Mouse (Mus musculus): ENCODE results near the gene Ptprr.
A peak's percentile ranks its signal among the peaks of the same experiment; 100 is the strongest.

Gene Ptprr

DNA sequence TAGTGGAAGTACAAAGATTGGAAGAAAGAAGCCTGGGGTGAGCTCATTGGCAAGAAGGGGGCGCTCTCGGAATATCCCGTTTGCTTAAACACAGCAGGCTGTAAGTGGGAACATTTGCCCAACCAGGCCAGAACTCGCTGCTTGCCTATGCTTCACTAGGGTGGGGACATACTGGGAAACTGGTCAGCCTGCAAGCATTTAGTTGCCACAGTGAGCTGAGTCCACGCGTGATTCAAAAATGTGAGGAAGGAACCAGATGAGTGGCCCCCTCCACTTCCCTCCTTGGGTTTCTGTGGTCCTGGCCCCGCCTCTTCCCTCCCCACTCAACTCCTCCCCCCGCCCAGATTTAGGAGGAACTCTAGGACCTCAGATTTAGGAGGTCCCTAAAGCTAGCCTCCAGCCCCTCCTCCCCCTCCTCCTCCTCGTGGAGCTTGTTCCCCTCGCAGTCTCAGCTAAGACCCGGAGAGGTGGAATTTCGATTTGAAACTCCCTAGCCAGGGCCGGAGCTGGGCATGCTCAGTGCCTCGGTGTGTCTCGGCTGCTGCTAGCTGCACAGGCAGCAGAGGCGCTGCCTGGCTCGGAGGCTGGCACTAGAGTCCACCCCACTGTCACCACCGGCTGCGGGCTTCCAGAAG lies at the start of gene Ptprr:
Gene Ptprr, plus strand, starts transcription at position 369 of the 635 bp plus-strand sequence.
- DNase-seq (ENCODE audit: inconsistent ontology term): peak; percentile 89

DNA sequence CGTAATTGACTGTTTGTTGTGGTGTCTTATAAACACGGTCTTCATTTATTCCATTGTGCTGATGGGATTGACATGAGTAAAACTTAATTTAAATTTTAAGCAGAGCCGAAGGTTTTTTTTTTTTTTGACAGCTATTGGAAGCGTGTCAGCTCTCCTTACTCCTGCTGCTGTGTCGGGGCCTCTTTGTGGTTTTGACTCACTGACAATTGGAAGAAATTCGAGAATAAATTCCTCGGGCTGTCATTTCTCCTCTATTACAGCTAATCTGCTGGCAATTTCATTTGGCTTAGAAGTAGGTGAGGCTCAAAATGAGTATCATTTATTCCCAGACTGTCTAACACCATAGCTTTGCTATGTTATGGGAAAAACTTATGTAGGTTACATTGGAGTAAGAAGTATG lies 41.7 kb upstream of the Ptprr start:
- DNase-seq (ENCODE audit: inconsistent ontology term): peak; percentile 18

DNA sequence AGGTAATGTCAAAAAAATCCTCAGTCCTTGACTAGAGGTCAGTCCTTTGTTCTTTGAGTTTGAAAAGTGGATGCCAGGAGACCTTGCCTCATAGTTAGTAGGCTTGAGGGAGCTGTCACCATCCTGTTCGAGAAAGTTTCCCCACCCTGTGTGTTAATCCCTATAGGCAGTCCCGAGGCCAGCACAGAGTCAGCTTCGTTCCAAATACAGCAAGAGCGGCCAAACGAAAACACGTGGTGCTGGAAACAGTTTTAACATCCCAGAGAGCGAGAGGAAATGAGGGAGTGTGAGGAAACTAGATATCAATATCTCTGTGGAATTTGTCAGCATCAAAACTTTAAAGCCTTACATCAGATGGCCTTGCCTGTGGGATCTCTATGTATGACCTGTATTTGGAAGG lies 39.0 kb upstream of the Ptprr start:
- DNase-seq (ENCODE audit: inconsistent ontology term): no peak

DNA sequence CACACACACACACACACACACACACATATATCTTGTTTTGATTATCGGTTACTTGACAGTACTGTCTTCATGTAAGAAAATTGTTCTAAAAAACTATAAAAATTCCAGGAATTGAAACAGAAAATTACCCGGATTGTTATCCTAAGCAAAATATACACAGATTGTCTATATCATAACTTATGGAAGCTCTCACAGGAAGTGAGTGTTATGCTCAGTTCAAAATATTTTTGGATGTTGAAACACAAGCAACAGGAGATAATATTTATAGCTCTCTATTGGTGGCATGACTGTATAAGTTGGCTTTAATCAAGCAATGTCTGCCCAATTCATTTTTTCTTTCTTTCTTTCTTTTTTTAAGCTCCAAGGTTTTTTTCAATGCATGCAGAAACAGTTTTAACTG lies 38.0 kb upstream of the Ptprr start:
- DNase-seq (ENCODE audit: inconsistent ontology term): no peak

DNA sequence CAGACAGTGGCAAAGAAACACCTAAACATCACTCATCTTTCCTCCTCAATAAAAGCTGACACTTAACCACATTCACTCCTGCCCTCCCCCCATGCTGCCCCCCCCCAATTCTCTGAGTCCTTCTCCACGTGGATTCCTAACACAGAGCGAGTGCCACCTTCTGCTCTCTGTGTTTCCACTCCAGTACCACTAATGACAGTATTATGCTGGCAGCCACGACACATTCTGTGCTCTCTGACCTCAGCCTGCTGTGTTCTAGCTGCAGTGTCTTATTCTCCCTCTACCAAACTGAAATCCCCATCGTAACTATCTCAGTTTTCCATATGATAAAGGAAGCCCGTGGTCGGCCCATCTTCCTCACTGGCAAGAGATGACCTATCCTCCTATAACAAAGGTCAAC lies 33.7 kb upstream of the Ptprr start:
- DNase-seq (ENCODE audit: inconsistent ontology term): no peak

DNA sequence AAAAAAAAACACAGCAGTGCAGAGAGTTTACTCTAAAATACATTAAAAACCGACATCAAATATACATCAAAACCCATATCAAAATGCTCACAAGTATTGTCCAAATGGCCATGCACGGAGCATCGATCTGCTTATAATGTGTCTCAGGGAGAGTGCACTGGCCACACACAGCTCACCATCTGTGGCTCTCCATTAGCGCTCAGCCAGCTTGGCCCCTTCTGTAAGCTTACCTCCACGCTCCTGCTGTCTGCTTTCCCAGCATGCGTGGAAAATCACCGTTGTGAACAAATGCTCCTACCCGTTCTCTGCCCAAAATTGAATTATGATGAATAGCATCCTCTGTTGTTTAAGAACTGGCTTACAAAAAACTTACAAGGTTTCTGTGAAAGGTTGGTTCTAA lies 16.2 kb upstream of the Ptprr start:
- no peak for DNase-seq (ENCODE audit: inconsistent ontology term)

DNA sequence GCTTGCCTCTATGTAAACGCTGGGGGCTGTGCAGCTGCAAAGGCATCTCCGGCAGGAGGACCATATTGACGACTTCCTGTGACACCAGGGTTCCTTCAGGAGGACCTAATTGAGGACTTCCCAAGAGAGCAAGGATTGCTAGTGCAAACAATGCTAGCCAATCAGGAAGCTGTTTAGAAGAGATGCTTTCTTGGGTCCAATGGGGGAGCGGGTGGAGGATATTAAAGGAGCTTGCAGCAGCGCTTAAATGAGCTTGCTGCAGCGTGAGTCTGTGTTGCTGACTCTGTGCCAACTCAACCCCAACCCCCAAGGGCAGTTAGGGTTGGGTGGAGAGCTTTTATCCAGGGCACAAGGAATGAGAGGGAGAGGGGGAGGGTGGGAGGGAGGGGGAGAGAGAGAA lies 11.3 kb upstream of the Ptprr start:
- DNase-seq (ENCODE audit: inconsistent ontology term): no peak

DNA sequence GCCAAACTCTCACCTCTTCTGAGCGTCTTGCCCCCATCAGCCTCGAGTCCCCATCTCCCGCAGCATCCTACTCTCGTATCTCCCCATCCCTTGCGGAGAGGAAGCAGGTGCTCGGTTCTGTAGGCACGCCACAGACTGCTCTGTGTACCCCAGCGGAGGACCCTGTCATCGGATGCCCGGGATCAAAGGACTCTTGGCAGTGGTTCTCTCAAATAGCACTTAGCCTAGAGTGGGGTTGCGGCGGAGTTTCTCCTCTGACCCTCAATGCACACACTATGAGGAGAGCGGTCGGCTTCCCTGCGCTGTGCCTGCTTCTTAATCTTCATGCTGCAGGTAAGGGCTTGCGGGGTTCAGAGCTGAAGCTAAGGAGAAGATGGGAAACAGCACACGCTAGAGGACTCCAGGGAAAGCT lies 473 bp downstream of the Ptprr start:
- no peak for DNase-seq (ENCODE audit: inconsistent ontology term)

DNA sequence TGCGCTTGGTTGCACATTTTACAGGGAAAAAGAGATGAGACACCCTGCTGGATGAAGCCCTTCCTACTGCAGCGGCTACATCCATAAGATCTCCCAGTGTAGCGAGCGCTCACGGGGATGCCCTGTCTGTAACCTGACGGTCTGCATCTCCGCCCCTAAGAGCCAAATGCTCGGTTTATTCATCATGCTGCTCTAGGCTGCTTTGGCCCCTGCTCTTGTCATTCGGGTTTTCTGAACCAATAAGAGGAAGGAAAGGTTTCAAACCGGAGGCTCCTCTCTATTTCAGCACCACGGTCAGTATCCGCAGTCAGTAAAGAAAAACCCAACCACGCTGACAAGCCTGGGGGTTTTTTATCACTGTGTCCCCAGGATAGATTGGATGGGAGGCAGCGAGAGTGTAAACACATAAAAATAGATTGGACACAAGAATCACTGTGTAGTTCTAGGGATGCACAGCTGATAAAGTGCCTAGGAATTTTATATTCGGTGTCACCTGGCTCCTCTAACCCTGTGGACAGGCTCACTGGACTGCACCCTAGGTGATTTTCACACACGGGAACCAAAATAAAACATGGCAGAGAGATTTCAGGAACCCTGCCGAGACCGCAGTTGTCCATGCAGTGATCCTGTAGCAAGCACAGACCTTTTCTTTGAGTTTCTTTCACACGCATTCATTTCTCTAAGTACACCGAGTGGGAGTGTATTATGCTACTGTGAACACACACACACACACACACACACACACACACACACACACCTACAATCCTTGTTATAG lies 1.3 kb downstream of the Ptprr start:
- peak; percentile 69 for DNase-seq (ENCODE audit: inconsistent ontology term)

DNA sequence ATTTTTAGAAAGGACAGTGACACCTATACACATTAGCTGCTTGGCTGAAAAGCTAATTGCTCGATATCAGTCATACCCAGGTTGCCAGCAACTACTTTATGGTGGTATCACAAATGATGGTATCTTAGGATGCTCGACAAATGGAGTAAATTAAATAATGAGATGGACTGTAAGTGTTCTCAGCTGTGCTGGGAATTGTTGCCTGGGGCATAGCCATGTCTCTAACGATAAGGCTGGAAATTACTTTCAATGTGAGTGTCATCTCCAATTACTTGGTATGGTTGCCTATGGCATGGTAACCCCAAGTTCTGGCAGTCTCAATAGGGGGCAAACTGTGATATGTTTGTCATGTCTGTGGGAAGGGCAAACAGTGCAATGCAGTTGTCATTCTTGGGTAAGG lies 3.1 kb downstream of the Ptprr start:
- no peak for DNase-seq (ENCODE audit: inconsistent ontology term)

DNA sequence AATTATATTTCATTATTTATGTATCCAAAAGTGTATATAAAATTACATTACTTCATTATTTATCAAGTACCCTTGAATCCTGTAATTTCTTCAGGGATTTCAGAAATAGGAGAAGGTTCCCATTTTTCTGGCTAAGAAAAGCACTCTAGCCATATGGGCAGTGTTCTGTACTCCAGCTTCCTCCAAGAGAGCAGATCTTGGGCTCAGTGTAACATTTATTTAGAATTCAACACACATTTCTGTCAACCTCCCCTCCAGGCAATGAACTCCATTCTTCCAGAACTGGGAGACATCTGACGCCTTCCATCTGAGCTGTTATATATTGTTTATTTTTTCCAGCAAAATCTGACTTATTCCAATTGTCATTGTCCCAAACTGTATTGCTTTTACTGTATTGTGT lies 20.1 kb downstream of the Ptprr start:
- DNase-seq (ENCODE audit: inconsistent ontology term): no peak

DNA sequence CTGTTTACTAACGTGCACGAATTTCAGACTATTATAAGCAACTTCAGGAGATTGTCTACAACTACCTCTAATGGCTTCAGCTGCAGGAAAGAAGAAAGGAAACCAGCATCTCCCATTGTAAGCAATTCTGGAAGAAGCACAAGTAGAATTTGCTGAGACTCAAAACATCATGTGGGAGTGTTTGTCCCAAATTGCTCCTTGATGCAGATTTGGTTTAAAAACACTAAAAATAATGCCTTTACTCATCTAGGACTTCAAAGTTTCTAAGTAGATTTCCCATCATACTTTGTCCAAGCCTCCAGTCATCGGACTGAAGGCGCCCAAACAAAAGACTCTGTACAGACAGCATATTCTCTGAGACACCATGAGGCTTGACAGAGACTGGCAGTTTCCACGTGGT lies 57.9 kb downstream of the Ptprr start:
- no peak for DNase-seq (ENCODE audit: inconsistent ontology term)

DNA sequence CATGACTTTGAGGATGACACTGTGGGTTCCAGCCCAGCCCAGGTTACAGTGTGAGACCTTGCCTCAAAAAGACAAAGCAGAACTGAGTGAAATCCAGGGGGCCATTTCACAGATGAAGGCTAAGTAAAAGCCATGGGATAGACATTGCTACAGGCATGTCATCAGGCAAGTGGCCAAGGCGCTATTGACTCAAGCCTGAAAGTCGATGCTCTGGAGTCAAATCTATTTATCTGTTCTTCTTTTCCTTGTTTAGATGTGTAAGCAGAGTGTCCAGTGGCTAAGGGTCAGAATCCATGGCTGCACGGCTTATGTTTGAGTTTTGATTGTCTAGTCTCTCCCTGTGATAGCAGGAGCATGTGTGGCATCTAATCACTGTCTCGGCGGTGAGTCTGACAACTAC lies 60.6 kb downstream of the Ptprr start:
- DNase-seq (ENCODE audit: inconsistent ontology term): no peak

DNA sequence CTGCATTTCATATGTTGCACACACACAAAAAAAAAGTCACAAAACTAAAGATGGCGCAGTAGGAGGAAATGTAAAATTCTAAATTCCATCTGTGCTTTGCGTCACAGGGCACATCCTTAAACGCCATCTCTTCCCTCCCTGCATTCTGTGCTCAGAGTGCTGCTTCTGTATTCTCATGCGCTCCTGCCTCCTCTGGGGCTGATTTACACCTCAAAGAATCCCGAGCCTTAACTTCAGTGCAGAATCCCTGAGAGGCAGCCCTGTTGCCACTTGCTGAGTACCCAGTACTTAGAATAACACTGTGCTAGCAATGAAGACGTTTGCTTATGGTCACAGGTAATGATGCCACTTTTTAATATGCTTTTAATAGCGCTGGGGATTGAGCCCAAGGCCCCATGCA lies 61.4 kb downstream of the Ptprr start:
- DNase-seq (ENCODE audit: inconsistent ontology term): no peak

DNA sequence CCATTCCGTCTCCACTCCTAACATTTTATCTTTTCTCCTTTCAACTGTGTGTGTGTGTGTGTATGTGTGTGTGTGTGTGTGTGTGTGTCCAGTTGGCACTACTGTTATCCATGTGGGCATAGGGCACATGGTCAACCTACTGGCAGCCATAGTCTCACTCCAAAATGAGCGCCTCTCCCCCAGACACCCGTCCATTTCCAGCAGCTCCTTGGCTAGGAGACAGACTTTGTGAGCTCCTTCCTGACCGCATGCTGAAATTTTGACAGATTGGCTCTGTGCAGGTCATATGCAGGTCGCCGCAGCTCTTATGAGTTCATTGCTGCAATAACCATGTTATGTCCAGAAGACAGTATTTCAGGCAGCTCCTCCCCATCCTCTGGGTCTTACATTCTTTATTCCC lies 62.8 kb downstream of the Ptprr start:
- no peak for DNase-seq (ENCODE audit: inconsistent ontology term)

DNA sequence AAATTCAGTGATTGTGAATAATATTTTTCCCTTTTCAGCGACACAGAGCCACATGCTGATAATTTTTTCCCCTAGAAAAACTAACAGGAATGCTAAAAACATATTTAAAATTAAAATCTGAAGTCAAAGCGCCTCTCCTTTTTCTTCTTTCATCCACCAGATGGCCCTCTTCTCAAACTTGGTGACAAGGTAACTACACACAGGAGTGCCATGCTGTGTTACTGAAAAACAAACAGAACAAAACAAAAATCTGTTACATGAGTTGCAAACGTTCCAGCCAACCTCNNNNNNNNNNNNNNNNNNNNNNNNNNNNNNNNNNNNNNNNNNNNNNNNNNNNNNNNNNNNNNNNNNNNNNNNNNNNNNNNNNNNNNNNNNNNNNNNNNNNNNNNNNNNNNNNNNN lies 66.0 kb downstream of the Ptprr start:
- no peak for DNase-seq (ENCODE audit: inconsistent ontology term)

DNA sequence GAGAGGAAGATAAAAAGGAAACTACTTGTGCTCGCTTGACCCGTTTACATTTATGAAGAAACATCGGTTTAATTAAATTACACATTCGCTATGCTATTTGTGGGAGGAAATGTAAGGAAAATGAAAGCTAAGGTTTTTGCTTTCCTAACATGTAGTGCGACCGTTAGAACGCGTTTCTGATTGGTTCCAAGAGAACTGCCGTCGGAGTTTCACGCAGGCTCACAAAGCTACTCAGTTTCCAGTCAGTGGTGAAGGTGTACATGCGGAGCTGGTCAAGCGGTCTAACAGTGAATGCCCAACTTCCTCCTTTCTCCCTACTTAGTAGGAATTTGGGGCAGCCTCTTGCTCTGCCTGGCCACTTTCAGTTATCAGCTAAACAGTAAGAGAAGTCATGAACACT lies 78.5 kb downstream of the Ptprr start:
- DNase-seq (ENCODE audit: inconsistent ontology term): peak; percentile 37

DNA sequence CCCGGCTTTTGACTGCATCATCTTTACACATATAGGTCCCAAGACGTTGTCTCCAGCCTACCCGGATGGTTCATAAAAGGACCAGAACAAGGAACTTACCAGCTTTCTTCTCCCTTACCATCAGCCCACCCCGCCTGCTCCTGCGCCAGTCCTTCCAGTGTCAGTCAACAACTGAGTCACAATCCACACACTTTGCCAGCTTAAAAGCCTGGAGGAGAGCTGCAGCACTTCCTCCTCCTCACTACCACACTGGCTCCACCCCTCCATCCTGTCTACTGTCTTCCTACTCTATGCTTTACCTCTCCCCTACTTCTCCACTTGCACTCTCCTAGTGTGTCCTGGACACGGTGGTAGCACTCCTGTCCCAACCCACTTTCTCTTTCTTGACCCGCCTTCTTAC lies 80.5 kb downstream of the Ptprr start:
- DNase-seq (ENCODE audit: inconsistent ontology term): no peak

DNA sequence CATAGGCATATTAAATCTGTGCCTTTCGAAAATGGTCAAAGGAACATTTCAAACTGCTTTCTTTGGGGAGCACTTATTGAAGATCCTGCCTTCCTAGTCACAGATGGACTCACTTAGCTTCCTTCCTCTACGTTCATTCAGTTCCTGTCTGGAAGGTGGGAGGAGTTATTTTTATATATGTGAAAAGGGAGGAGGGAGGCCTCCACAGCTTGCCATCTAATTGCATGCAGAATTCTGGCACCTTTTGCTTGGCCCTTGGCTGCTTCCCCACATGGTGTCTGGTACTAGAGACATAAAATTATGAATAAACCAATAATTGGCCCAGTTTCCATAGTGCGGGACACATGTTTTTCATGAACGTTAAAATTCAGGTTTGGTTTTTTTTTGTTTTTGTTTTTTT lies 90.2 kb downstream of the Ptprr start:
- no peak for DNase-seq (ENCODE audit: inconsistent ontology term)

DNA sequence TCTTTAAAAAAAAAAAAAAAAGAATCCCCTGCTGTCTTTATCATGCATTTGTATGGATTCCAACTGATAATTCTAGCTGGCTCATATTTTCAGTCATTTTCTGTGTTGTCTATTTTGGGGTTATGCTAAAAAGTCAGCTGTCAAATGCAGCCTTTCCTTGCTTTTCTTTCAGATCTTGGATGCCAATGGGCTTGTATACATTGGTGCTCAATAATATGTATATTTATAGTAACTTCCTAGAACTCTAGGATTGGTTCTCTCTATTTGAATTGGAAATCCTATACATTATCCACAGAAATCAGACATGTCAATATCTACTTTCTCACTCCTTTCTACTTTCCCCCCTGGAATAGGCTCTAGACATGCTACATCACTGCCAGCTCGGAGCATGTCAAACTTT lies 90.7 kb downstream of the Ptprr start:
- no peak for DNase-seq (ENCODE audit: inconsistent ontology term)

DNA sequence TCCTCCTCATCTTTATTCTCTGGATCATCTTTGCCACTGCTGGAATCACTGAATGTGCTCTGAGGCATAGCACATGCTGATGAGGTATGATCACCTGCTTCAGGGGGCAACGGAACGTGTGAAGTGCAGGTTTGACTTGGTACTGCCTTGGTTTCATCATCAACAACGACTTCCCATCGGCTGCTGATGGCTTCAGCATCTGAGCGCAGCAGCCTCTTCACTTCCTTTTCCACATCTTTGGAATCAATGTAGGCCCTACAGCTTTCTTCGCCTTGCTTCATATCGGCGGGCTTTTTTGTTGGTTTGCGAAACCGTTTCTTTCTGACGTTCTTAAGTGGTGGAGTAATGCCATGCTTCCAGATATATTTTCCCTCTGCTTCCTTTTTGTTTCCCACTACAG lies 94.9 kb downstream of the Ptprr start:
- no peak for DNase-seq (ENCODE audit: inconsistent ontology term)

DNA sequence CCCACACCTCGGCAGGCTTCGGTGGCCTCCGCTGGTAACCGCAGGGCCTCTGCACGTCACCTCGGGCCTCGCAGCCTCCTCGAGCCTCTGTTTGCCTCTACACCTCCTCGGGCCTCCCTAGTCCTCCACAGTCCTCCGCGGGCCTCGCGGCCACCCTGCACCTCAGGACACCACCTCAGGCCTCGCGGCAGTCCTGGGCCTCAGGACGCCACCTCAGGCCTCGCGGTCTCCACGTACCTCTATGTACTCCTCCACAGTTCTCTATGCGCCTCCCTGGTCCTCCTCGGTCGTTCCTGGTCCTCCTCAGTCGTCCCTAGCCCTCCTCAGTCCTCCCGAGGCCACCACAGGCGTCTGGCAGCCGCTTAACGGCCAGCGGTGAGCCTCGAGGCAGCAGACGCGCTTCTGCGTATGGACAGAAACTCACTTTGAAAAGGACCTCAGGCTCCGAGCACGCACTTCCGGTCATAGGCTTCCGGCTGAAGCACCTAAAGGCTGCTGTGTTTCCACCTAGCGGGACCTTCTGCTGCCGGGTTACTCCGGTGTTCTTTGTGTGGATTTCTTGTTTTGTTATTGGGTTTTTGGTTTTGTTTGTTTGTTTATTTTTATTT lies 96.0 kb downstream of the Ptprr start, which contains the start of gene 4933416C03Rik:
Gene 4933416C03Rik, minus strand, starts transcription at position 51 of the 608 bp plus-strand sequence.
- DNase-seq (ENCODE audit: inconsistent ontology term): no peak

All from Muller cell, postnatal 12 days (primary cell).